Mouse (Mus musculus) liver, postnatal 0 days (tissue): Measurements from ENCODE around the gene Slc5a2. TPM values are rescaled to one million over a fixed set of nuclear protein-coding genes. Genes with fewer than 3 reads are reported as not detected.

Source experiments
- ATAC-seq: fragments of 200-750 bp; cut with Nextera tagmentation; 2 replicates; pipeline ENCODE4 v1.8.0; 2017; ENCODE audit warnings: mild to moderate bottlenecking, moderate library complexity
- DNase-seq: peaks from one replicate; pipeline ENCODE4 v3.0.0-alpha.2; 2016
- H3K27ac ChIP-seq: fragments of 300-500 bp; sonication (generic); 2 replicates; pipeline ENCODE4 v1.5.1; 2014; ENCODE audit warnings: antibody characterized with exemption, moderate library complexity, mild to moderate bottlenecking, low read depth
- H3K27me3 ChIP-seq: fragments of 300-500 bp; sonication (generic); 2 replicates; pipeline ENCODE4 v1.6.1; 2014; ENCODE audit warnings: low read length, control low read depth, mixed read lengths; ENCODE audit not compliant: insufficient read depth
- H3K36me3 ChIP-seq: fragments of 300-500 bp; sonication (generic); replicated peaks from 2 replicates; pipeline ENCODE4 v1.6.1; 2014; ENCODE audit warnings: mild to moderate bottlenecking, control low read depth, low read length, moderate library complexity, mixed read lengths; ENCODE audit not compliant: insufficient read depth
- H3K4me1 ChIP-seq: fragments of 300-500 bp; sonication (generic); 2 replicates; pipeline ENCODE4 v1.6.1; 2014; ENCODE audit warnings: antibody characterized with exemption, mild to moderate bottlenecking, control low read depth; ENCODE audit not compliant: insufficient read depth
- H3K4me2 ChIP-seq: fragments of 300-500 bp; sonication (generic); 2 replicates; pipeline ENCODE4 v1.6.1; 2014; ENCODE audit warnings: low read depth, mild to moderate bottlenecking, low read length, moderate library complexity, mixed read lengths
- H3K4me3 ChIP-seq: fragments of 300-500 bp; sonication (generic); 2 replicates; pipeline ENCODE4 v1.5.1; 2014; ENCODE audit warnings: low read depth, low read length
- H3K9ac ChIP-seq: fragments of 300-500 bp; sonication (generic); replicated peaks from 2 replicates; pipeline ENCODE4 v1.6.1; 2014; ENCODE audit warnings: mild to moderate bottlenecking, moderate library complexity
- H3K9me3 ChIP-seq: fragments of 300-500 bp; sonication (generic); 2 replicates; pipeline ENCODE4 v1.6.1; 2016; ENCODE audit warnings: mild to moderate bottlenecking, control low read depth, low read length, mixed read lengths
- CTCF ChIP-seq: sonication (generic); IDR thresholded peaks from 2 replicates; pipeline ENCODE4 v1.5.1; 2016; ENCODE audit warnings: antibody characterized with exemption, low read depth
- EP300 ChIP-seq: IDR thresholded peaks from 2 replicates; pipeline ENCODE4 v1.6.1; 2016; ENCODE audit warnings: antibody characterized with exemption, low read depth, mild to moderate bottlenecking
- WGBS: fragments of 180-500 bp; shearing (Covaris S2); extraction: QIAGEN DNeasy Blood & Tissue Kit; methylation state at CpG from one replicate; pipeline ENCODE4 v1.1.7; 2014; ENCODE audit not compliant: insufficient replicate concordance; 5-methylcytosine and 5-hydroxymethylcytosine counted together
- polyA plus RNA-seq: library from polyadenylated mRNA; unstranded; fragments of >200 nt; fragmentation: Nextera tagmentation; extraction: Ambion mirVana; gene quantifications from 2 replicates; pipeline ENCODE4 v1.2.1, GENCODE M21; 2015

The Slc5a2 gene
- polyA plus RNA-seq, 1 experiment from 2014 or later: 1.8 TPM

- no peak for TF ChIP-seq EP300
- TF ChIP-seq CTCF: peak; percentile 88
- peaks cover 20% of the 10 kb centered on the region for H3K36me3 ChIP-seq
- peak within 1 kb of the TSS; percentile 95 for H3K27ac ChIP-seq
- no peaks in the 10 kb centered on the region for H3K27me3 ChIP-seq
- peaks cover 15% of the 10 kb centered on the region for H3K4me1 ChIP-seq
- WGBS: 24% methylated on average over 37 of the region's 37 CpGs
- H3K4me2 ChIP-seq: peak within 1 kb of the TSS; percentile 77
- DNase-seq: peak; percentile 87
- peak within 1 kb of the TSS; percentile 88 for H3K9ac ChIP-seq
- H3K9me3 ChIP-seq: no peaks in the 10 kb centered on the region
- peak within 1 kb of the TSS; percentile 81 for H3K4me3 ChIP-seq
- ATAC-seq: peak; percentile 45
Measured at GRCm38 (mm10) chr7:128236856-128237592, 28.4 kb upstream of the Slc5a2 start, which contains the start of gene Armc5. TSS of gene Armc5 (plus strand) at chr7:128237342.

- Histone ChIP-seq H3K27ac (peak overlapping the region; percentile 95), H3K27me3 (no peaks in the 10 kb centered on the region), H3K4me1 (peaks cover 15% of the 10 kb centered on the region), H3K36me3 (peaks cover 24% of the 10 kb centered on the region), H3K4me2 (peak overlapping the region; percentile 77), H3K4me3 (peak overlapping the region; percentile 81), H3K9ac (peak overlapping the region; percentile 88), H3K9me3 (no peaks in the 10 kb centered on the region)
- TF ChIP-seq CTCF (no peak), EP300 (peak; percentile 28; the same call in 1 of the 2 replicates)
- 0% methylated on average over 25 of the region's 25 CpGs for WGBS
- no peak for DNase-seq
- ATAC-seq: no peak; the same call in 1 of the 2 replicates
Measured at GRCm38 (mm10) chr7:128237593-128237926, 27.9 kb upstream of the Slc5a2 start.

- H3K36me3 ChIP-seq: peaks cover 29% of the 10 kb centered on the region
- H3K4me1 ChIP-seq: peaks cover 15% of the 10 kb centered on the region
- TF ChIP-seq EP300 (peak; percentile 43; the same call in 1 of the 2 replicates), CTCF (peak; percentile 48; the same call in 1 of the 2 replicates)
- peak within 1 kb of the TSS; percentile 95 for H3K27ac ChIP-seq
- DNase-seq (peak; percentile 100), ATAC-seq (peak; percentile 88)
- peak within 1 kb of the TSS; percentile 81 for H3K4me3 ChIP-seq
- peak within 1 kb of the TSS; percentile 88 for H3K9ac ChIP-seq
- WGBS: 0% methylated on average over 63 of the region's 72 CpGs
- H3K27me3 ChIP-seq: no peaks in the 10 kb centered on the region
- peak within 1 kb of the TSS; percentile 83 for H3K4me2 ChIP-seq
- no peaks in the 10 kb centered on the region for H3K9me3 ChIP-seq
Measured at GRCm38 (mm10) chr7:128237927-128238778, 27.3 kb upstream of the Slc5a2 start, which contains the start of gene 9130023H24Rik. TSS of gene 9130023H24Rik (minus strand) at chr7:128238031.

GRCm38 (mm10) chr7:128238991-128239390, 26.5 kb upstream of the Slc5a2 start:
- TF ChIP-seq EP300 (no peak), CTCF (peak; percentile 74)
- no peak for ATAC-seq
- H3K4me3 ChIP-seq: peak overlapping the region; percentile 81
- 30% methylated on average over 4 of the region's 4 CpGs for WGBS
- H3K9ac ChIP-seq: peak overlapping the region; percentile 48; the same call in 1 of the 2 replicates
- H3K4me2 ChIP-seq: peak overlapping the region; percentile 83
- peak; percentile 58 for DNase-seq
- H3K27ac ChIP-seq: peak overlapping the region; percentile 95; the same call in 1 of the 2 replicates
- peaks cover 15% of the 10 kb centered on the region for H3K4me1 ChIP-seq
- peaks cover 31% of the 10 kb centered on the region for H3K36me3 ChIP-seq
- no peaks in the 10 kb centered on the region for H3K27me3 ChIP-seq
- no peaks in the 10 kb centered on the region for H3K9me3 ChIP-seq

GRCm38 (mm10) chr7:128240131-128240784, 25.2 kb upstream of the Slc5a2 start:
- Histone ChIP-seq H3K36me3 (peaks cover 40% of the 10 kb centered on the region), H3K4me2 (no peak overlapping the region), H3K4me1 (peaks cover 15% of the 10 kb centered on the region), H3K9me3 (no peaks in the 10 kb centered on the region), H3K4me3 (no peak overlapping the region), H3K27me3 (no peaks in the 10 kb centered on the region), H3K27ac (no peak overlapping the region), H3K9ac (no peak overlapping the region; the same call in 1 of the 2 replicates)
- DNase-seq (no peak), ATAC-seq (no peak)
- TF ChIP-seq EP300 (no peak), CTCF (no peak)
- WGBS: 91% methylated on average over 27 of the region's 27 CpGs
